Mouse (Mus musculus): ENCODE measurements around the gene Nup205.
"Not testable (repeated sequence)": the region's sequence is repeated elsewhere in the genome, so short reads cannot be mapped to it uniquely, and the experiment has no call there.

GRCm38 (mm10) chr6:35179299-35179698, 2.1 kb downstream of the Nup205 start:
- not testable (repeated sequence) for TF ChIP-seq REST (IDR thresholded peaks at IDR 0.05; ENCODE audit: insufficient read depth, insufficient read length); POLR2A (IDR thresholded peaks at IDR 0.05; ENCODE audit: insufficient read length, low read depth); CEBPB (IDR thresholded peaks at IDR 0.05; ENCODE audit: insufficient read depth, poor library complexity, severe bottlenecking); MYOD1 (IDR thresholded peaks at IDR 0.05; ENCODE audit: control insufficient read depth in 1 of 3, insufficient read length in 2 of 3, low read depth in 2 of 3); E2F4 (IDR thresholded peaks at IDR 0.05; ENCODE audit: insufficient read depth); USF1 (IDR thresholded peaks at IDR 0.05; ENCODE audit: low read depth); TCF3 (IDR thresholded peaks at IDR 0.05; ENCODE audit: insufficient read length, low read depth); MYOG (IDR thresholded peaks at IDR 0.05; ENCODE audit: control insufficient read depth in 1 of 3, insufficient read depth in 1 of 3, insufficient read length in 2 of 3, low read depth in 2 of 3); SRF (IDR thresholded peaks at IDR 0.05; ENCODE audit: control insufficient read depth, insufficient read length, low read depth); TCF12 (IDR thresholded peaks at IDR 0.05; ENCODE audit: insufficient read depth, poor library complexity, severe bottlenecking)
